7 mouse cellular contexts compared by ENCODE assay signal in genomic region chr2:121509584-121509983, GRCm38 (mm10). TPM values are rescaled to one million over a fixed set of nuclear protein-coding genes. Genes with fewer than 3 reads are reported as not detected.
DNase-seq lines count a peak whose midpoint lies in the region; ATAC-seq and TF ChIP-seq lines count a peak whose summit lies in the region.

No protein-coding gene starts in this region.

- WGBS in embryonic facial prominence, embryonic 12.5 days = 21% methylated on average over 16 of the region's 16 CpGs
- WGBS in kidney, adult 2 months = 21% methylated on average over 16 of the region's 16 CpGs
- 20% methylated on average over 16 of the region's 16 CpGs for WGBS in limb, embryonic 13.5 days
- WGBS in midbrain, embryonic 13.5 days = 19% methylated on average over 16 of the region's 16 CpGs

- no peaks in the 10 kb centered on the region for H3K9me3 ChIP-seq in embryonic facial prominence, embryonic 12.5 days
- no peaks in the 10 kb centered on the region for H3K9me3 ChIP-seq in limb, embryonic 13.5 days
- no peaks in the 10 kb centered on the region for H3K9me3 ChIP-seq in midbrain, embryonic 13.5 days

- peaks cover 11% of the 10 kb centered on the region; the same call in 1 of the 2 replicates for H3K4me1 ChIP-seq in embryonic facial prominence, embryonic 12.5 days
- peaks cover 2% of the 10 kb centered on the region; the same call in 1 of the 2 replicates for H3K4me1 ChIP-seq in kidney, adult 2 months (ENCODE audit: control insufficient read depth, insufficient read depth, low read length)
- peaks cover 14% of the 10 kb centered on the region for H3K4me1 ChIP-seq in limb, embryonic 13.5 days
- peaks cover 21% of the 10 kb centered on the region for H3K4me1 ChIP-seq in midbrain, embryonic 13.5 days (replicated peaks)

- H3K27ac ChIP-seq in embryonic facial prominence, embryonic 12.5 days = no peak overlapping the region
- H3K27ac ChIP-seq in kidney, adult 2 months (ENCODE audit: insufficient read depth, low read depth, low read length) = no peak overlapping the region
- H3K27ac ChIP-seq in limb, embryonic 13.5 days = no peak overlapping the region
- no peak overlapping the region for H3K27ac ChIP-seq in midbrain, embryonic 13.5 days

- no peaks in the 10 kb centered on the region for H3K27me3 ChIP-seq in embryonic facial prominence, embryonic 12.5 days
- H3K27me3 ChIP-seq in kidney, adult 2 months (replicated peaks; ENCODE audit: control insufficient read depth, insufficient read depth, low read length) = no peaks in the 10 kb centered on the region
- no peaks in the 10 kb centered on the region for H3K27me3 ChIP-seq in limb, embryonic 13.5 days
- no peaks in the 10 kb centered on the region for H3K27me3 ChIP-seq in midbrain, embryonic 13.5 days

- H3K4me3 ChIP-seq in embryonic facial prominence, embryonic 12.5 days = peak overlapping the region; percentile 28
- peak overlapping the region; percentile 55 for H3K4me3 ChIP-seq in kidney, adult 2 months (ENCODE audit: insufficient read depth, low read depth, low read length)
- peak overlapping the region; percentile 39 for H3K4me3 ChIP-seq in limb, embryonic 13.5 days
- peak overlapping the region; percentile 34 for H3K4me3 ChIP-seq in midbrain, embryonic 13.5 days (replicated peaks)

- peak overlapping the region; percentile 8; the same call in 1 of the 2 replicates for H3K9ac ChIP-seq in embryonic facial prominence, embryonic 12.5 days
- peak overlapping the region; percentile 50 for H3K9ac ChIP-seq in limb, embryonic 13.5 days
- H3K9ac ChIP-seq in midbrain, embryonic 13.5 days (replicated peaks) = peak overlapping the region; percentile 52

- H3K36me3 ChIP-seq in embryonic facial prominence, embryonic 12.5 days = peaks cover 19% of the 10 kb centered on the region
- no peaks in the 10 kb centered on the region for H3K36me3 ChIP-seq in kidney, adult 2 months (ENCODE audit: control insufficient read depth, insufficient read depth, low read length)
- H3K36me3 ChIP-seq in limb, embryonic 13.5 days = peaks cover 33% of the 10 kb centered on the region
- H3K36me3 ChIP-seq in midbrain, embryonic 13.5 days = peaks cover 13% of the 10 kb centered on the region

- TF ChIP-seq CTCF in kidney, adult 2 months (conservative IDR thresholded peaks at IDR 0.05; ENCODE audit: insufficient read depth, insufficient read length, low read depth, low read length) = no peak

- TF ChIP-seq POLR2A in kidney, adult 2 months (IDR thresholded peaks at IDR 0.05; ENCODE audit: low read depth, low read length) = no peak

- ATAC-seq in embryonic facial prominence, embryonic 12.5 days (ENCODE audit: insufficient number of reproducible peaks, insufficient read depth, low FRiP score, low TSS enrichment) = no peak
- ATAC-seq in limb, embryonic 13.5 days (ENCODE audit: low FRiP score, low read depth) = no peak
- peak; percentile 55 for ATAC-seq in midbrain, embryonic 13.5 days

- DNase-seq in adrenal gland, postnatal 25 days = peak; percentile 80
- DNase-seq in heart, adult 18-20 months = peak; percentile 73 to 75
- peak; percentile 85 for DNase-seq in kidney, adult 2 months
- DNase-seq in spleen, adult 18-20 months = peak; percentile 27 to 60

- H3K4me2 ChIP-seq in embryonic facial prominence, embryonic 12.5 days (replicated peaks) = peak overlapping the region; percentile 45
- peak overlapping the region; percentile 55 for H3K4me2 ChIP-seq in limb, embryonic 13.5 days (replicated peaks)
- peak overlapping the region; percentile 51 for H3K4me2 ChIP-seq in midbrain, embryonic 13.5 days (replicated peaks)

RNA-seq across cellular contexts. Expression of gene Wdr76, which starts 3.1 kb away (rescaled TPM):
- 6.7 and 7.2 TPM in 2 replicates for total RNA-seq in adrenal gland, postnatal 25 days (2021)
- polyA plus RNA-seq in embryonic facial prominence, embryonic 12.5 days (2016; fragmentation: Nextera tagmentation; extraction: Ambion mirVana) = 8.0 and 8.2 TPM in 2 replicates
- total RNA-seq in heart, adult 18-20 months (2021) = 1 to 10 TPM; 2.9 to 3.5 TPM
- 2.0 TPM in 2 replicates for polyA plus RNA-seq in kidney, adult 2 months (2012; rRNA removed)
- 7.3 and 8.2 TPM in 2 replicates for polyA plus RNA-seq in limb, embryonic 13.5 days (2015; fragmentation: Nextera tagmentation; extraction: Ambion mirVana)
- 6.4 and 7.9 TPM in 2 replicates for polyA plus RNA-seq in midbrain, embryonic 13.5 days (2015; fragmentation: Nextera tagmentation; extraction: Ambion mirVana)

RNA-seq across cellular contexts. Expression of gene Mfap1a, which starts 3.1 kb away (rescaled TPM):
- 34.5 and 37.6 TPM in 2 replicates for total RNA-seq in adrenal gland, postnatal 25 days (2021)
- 32.5 and 33.0 TPM in 2 replicates for polyA plus RNA-seq in embryonic facial prominence, embryonic 12.5 days (2016; fragmentation: Nextera tagmentation; extraction: Ambion mirVana)
- total RNA-seq in heart, adult 18-20 months (2021) = 10 to 100 TPM; 31.7 to 39.0 TPM
- 3.3 and 5.6 TPM in 2 replicates for polyA plus RNA-seq in kidney, adult 2 months (2012; rRNA removed)
- polyA plus RNA-seq in limb, embryonic 13.5 days (2015; fragmentation: Nextera tagmentation; extraction: Ambion mirVana) = 31.4 and 36.1 TPM in 2 replicates
- polyA plus RNA-seq in midbrain, embryonic 13.5 days (2015; fragmentation: Nextera tagmentation; extraction: Ambion mirVana) = 37.3 and 37.7 TPM in 2 replicates

RNA-seq across cellular contexts. Expression of gene Mfap1b, which starts 35.7 kb away (rescaled TPM):
- total RNA-seq in adrenal gland, postnatal 25 days (2021) = 34.5 and 40.5 TPM in 2 replicates
- polyA plus RNA-seq in embryonic facial prominence, embryonic 12.5 days (2016; fragmentation: Nextera tagmentation; extraction: Ambion mirVana) = 62.6 and 64.2 TPM in 2 replicates
- total RNA-seq in heart, adult 18-20 months (2021) = 10 to 100 TPM; 29.3 to 31.7 TPM
- polyA plus RNA-seq in kidney, adult 2 months (2012; rRNA removed) = 3.3 and 4.9 TPM in 2 replicates
- 63.9 and 67.0 TPM in 2 replicates for polyA plus RNA-seq in limb, embryonic 13.5 days (2015; fragmentation: Nextera tagmentation; extraction: Ambion mirVana)
- 78.6 and 82.4 TPM in 2 replicates for polyA plus RNA-seq in midbrain, embryonic 13.5 days (2015; fragmentation: Nextera tagmentation; extraction: Ambion mirVana)

RNA-seq across cellular contexts. Expression of gene Serinc4, which starts 53.0 kb away (rescaled TPM):
- 0.30 TPM in 1 of 2 replicates, not detected in the other for total RNA-seq in adrenal gland, postnatal 25 days (2021)
- polyA plus RNA-seq in embryonic facial prominence, embryonic 12.5 days (2016; fragmentation: Nextera tagmentation; extraction: Ambion mirVana) = not detected in 2 replicates
- not detected for total RNA-seq in heart, adult 18-20 months (2021)
- polyA plus RNA-seq in kidney, adult 2 months (2012; rRNA removed) = 0.44 and 0.54 TPM in 2 replicates
- 0.23 and 0.28 TPM in 2 replicates for polyA plus RNA-seq in limb, embryonic 13.5 days (2015; fragmentation: Nextera tagmentation; extraction: Ambion mirVana)
- 1.3 and 1.5 TPM in 2 replicates for polyA plus RNA-seq in midbrain, embryonic 13.5 days (2015; fragmentation: Nextera tagmentation; extraction: Ambion mirVana)

RNA-seq across cellular contexts. Expression of gene Hypk, which starts 56.5 kb away (rescaled TPM):
- total RNA-seq in adrenal gland, postnatal 25 days (2021) = 42.9 and 106 TPM in 2 replicates
- polyA plus RNA-seq in embryonic facial prominence, embryonic 12.5 days (2016; fragmentation: Nextera tagmentation; extraction: Ambion mirVana) = 128 and 143 TPM in 2 replicates
- total RNA-seq in heart, adult 18-20 months (2021) = 10 to 100 TPM; 17.8 to 23.7 TPM
- polyA plus RNA-seq in kidney, adult 2 months (2012; rRNA removed) = 6.4 and 6.5 TPM in 2 replicates
- polyA plus RNA-seq in limb, embryonic 13.5 days (2015; fragmentation: Nextera tagmentation; extraction: Ambion mirVana) = 132 and 133 TPM in 2 replicates
- 117 and 118 TPM in 2 replicates for polyA plus RNA-seq in midbrain, embryonic 13.5 days (2015; fragmentation: Nextera tagmentation; extraction: Ambion mirVana)

Comparison
In these comparisons a context has a peak if more than half of its experiments do, and no peak if none do; other contexts are left out.
1. RNA of gene Mfap1b, which starts 35.7 kb away (polyA plus RNA-seq): 78.6 to 82.4 TPM in midbrain, embryonic 13.5 days, 63.9 to 67.0 TPM in limb, embryonic 13.5 days and 62.6 to 64.2 TPM in embryonic facial prominence, embryonic 12.5 days; 3.3 to 4.9 TPM in kidney, adult 2 months; every median in the first group is over 10 times any median in the second.
2. Peak in every context shown above with its lines, with median percentiles within 50 percentile points of each other: DNase-seq, H3K4me2 ChIP-seq, H3K4me3 ChIP-seq and H3K9ac ChIP-seq.